Mouse (Mus musculus): Measurements from ENCODE around the gene L3mbtl4.

GRCm38 (mm10) chr17:68753112-68753511 is 479.5 kb downstream of the L3mbtl4 start:
- TF ChIP-seq CTCF (IDR thresholded peaks at IDR 0.05; ENCODE audit: borderline replicate concordance, insufficient read depth, low read length) = no peak
- TF ChIP-seq POLR2A (IDR thresholded peaks at IDR 0.05; ENCODE audit: low read depth, low read length) = no peak

All from embryonic fibroblast, embryonic 13.5 days (primary cell).